Mouse (Mus musculus): ENCODE measurements around the gene Bmp8a. TPM values are rescaled to one million over a fixed set of nuclear protein-coding genes. Genes with fewer than 3 reads are reported as not detected.

Gene Bmp8a
- polyA plus RNA-seq, 1 experiment, result 1.5 TPM

GRCm38 (mm10) chr4:123374316-123375008, 31.4 kb upstream of the Bmp8a start:
- peak overlapping the region; percentile 88 for H3K27ac ChIP-seq (ENCODE audit: insufficient read depth, low read depth, low read length)
- TF ChIP-seq CTCF (conservative IDR thresholded peaks at IDR 0.05; ENCODE audit: insufficient read depth, insufficient read length, low read depth, low read length) (no peak), POLR2A (IDR thresholded peaks at IDR 0.05; ENCODE audit: low read depth, low read length) (no peak)
- H3K4me1 ChIP-seq (ENCODE audit: control insufficient read depth, insufficient read depth, low read length), result peaks cover 12% of the 10 kb centered on the region
- WGBS, result 58% methylated on average over 12 of the region's 12 CpGs
- peaks cover 14% of the 10 kb centered on the region for H3K36me3 ChIP-seq (ENCODE audit: control insufficient read depth, insufficient read depth, low read length)
- DNase-seq, result peak; percentile 77
- no peaks in the 10 kb centered on the region for H3K27me3 ChIP-seq (replicated peaks; ENCODE audit: control insufficient read depth, insufficient read depth, low read length)
- no peak overlapping the region for H3K4me3 ChIP-seq (ENCODE audit: insufficient read depth, low read depth, low read length)

- H3K36me3 ChIP-seq (ENCODE audit: control insufficient read depth, insufficient read depth, low read length), result peaks cover 26% of the 10 kb centered on the region
- H3K4me3 ChIP-seq (ENCODE audit: insufficient read depth, low read depth, low read length), result no peak overlapping the region
- DNase-seq, result no peak
- no peak for TF ChIP-seq POLR2A (IDR thresholded peaks at IDR 0.05; ENCODE audit: low read depth, low read length)
- TF ChIP-seq CTCF (conservative IDR thresholded peaks at IDR 0.05; ENCODE audit: insufficient read depth, insufficient read length, low read depth, low read length), result no peak
- H3K4me1 ChIP-seq (ENCODE audit: control insufficient read depth, insufficient read depth, low read length), result no peaks in the 10 kb centered on the region
- WGBS, result 79% methylated on average over 4 of the region's 4 CpGs
- no peak overlapping the region for H3K27ac ChIP-seq (ENCODE audit: insufficient read depth, low read depth, low read length)
- no peaks in the 10 kb centered on the region; the same call in 1 of the 2 replicates for H3K27me3 ChIP-seq (replicated peaks; ENCODE audit: control insufficient read depth, insufficient read depth, low read length)
These were observed 20.5 kb upstream of the Bmp8a start for GRCm38 (mm10) chr4:123363555-123363954.

- TF ChIP-seq CTCF (conservative IDR thresholded peaks at IDR 0.05; ENCODE audit: insufficient read depth, insufficient read length, low read depth, low read length) (no peak), POLR2A (IDR thresholded peaks at IDR 0.05; ENCODE audit: low read depth, low read length) (no peak)
- Histone ChIP-seq H3K4me3 (ENCODE audit: insufficient read depth, low read depth, low read length) (no peak overlapping the region), H3K36me3 (ENCODE audit: control insufficient read depth, insufficient read depth, low read length) (peaks cover 16% of the 10 kb centered on the region), H3K27me3 (replicated peaks; ENCODE audit: control insufficient read depth, insufficient read depth, low read length) (no peaks in the 10 kb centered on the region), H3K27ac (ENCODE audit: insufficient read depth, low read depth, low read length) (no peak overlapping the region), H3K4me1 (ENCODE audit: control insufficient read depth, insufficient read depth, low read length) (no peaks in the 10 kb centered on the region)
- WGBS, result 91% methylated on average over 12 of the region's 12 CpGs
- DNase-seq, result no peak
These were observed 17.7 kb upstream of the Bmp8a start for GRCm38 (mm10) chr4:123360771-123361170.

- 94% methylated on average over 7 of the region's 7 CpGs for WGBS
- H3K36me3 ChIP-seq (ENCODE audit: control insufficient read depth, insufficient read depth, low read length), result peaks cover 10% of the 10 kb centered on the region
- H3K27ac ChIP-seq (ENCODE audit: insufficient read depth, low read depth, low read length), result no peak overlapping the region
These were observed 15.6 kb upstream of the Bmp8a start for GRCm38 (mm10) chr4:123358613-123359012.

GRCm38 (mm10) chr4:123355941-123356340, 12.9 kb upstream of the Bmp8a start:
- WGBS, result 78% methylated on average over 8 of the region's 8 CpGs
- TF ChIP-seq POLR2A (IDR thresholded peaks at IDR 0.05; ENCODE audit: low read depth, low read length) (no peak), CTCF (conservative IDR thresholded peaks at IDR 0.05; ENCODE audit: insufficient read depth, insufficient read length, low read depth, low read length) (no peak)
- Histone ChIP-seq H3K27me3 (replicated peaks; ENCODE audit: control insufficient read depth, insufficient read depth, low read length) (no peaks in the 10 kb centered on the region), H3K4me1 (ENCODE audit: control insufficient read depth, insufficient read depth, low read length) (no peaks in the 10 kb centered on the region), H3K4me3 (ENCODE audit: insufficient read depth, low read depth, low read length) (no peak overlapping the region), H3K36me3 (ENCODE audit: control insufficient read depth, insufficient read depth, low read length) (peaks cover 6% of the 10 kb centered on the region), H3K27ac (ENCODE audit: insufficient read depth, low read depth, low read length) (no peak overlapping the region)
- DNase-seq, result no peak

More at GRCm38 (mm10) chr4:123358613-123359012, 15.6 kb upstream of the Bmp8a start:
- TF ChIP-seq CTCF (conservative IDR thresholded peaks at IDR 0.05; ENCODE audit: insufficient read depth, insufficient read length, low read depth, low read length) (no peak), POLR2A (IDR thresholded peaks at IDR 0.05; ENCODE audit: low read depth, low read length) (no peak)
- no peaks in the 10 kb centered on the region for H3K4me1 ChIP-seq (ENCODE audit: control insufficient read depth, insufficient read depth, low read length)
- DNase-seq, result no peak
- H3K27me3 ChIP-seq (replicated peaks; ENCODE audit: control insufficient read depth, insufficient read depth, low read length), result no peaks in the 10 kb centered on the region
- H3K4me3 ChIP-seq (ENCODE audit: insufficient read depth, low read depth, low read length), result no peak overlapping the region

- WGBS, result 82% methylated on average over 10 of the region's 10 CpGs
- Histone ChIP-seq H3K4me1 (ENCODE audit: control insufficient read depth, insufficient read depth, low read length) (no peaks in the 10 kb centered on the region), H3K27ac (ENCODE audit: insufficient read depth, low read depth, low read length) (no peak overlapping the region), H3K4me3 (ENCODE audit: insufficient read depth, low read depth, low read length) (no peak overlapping the region), H3K36me3 (ENCODE audit: control insufficient read depth, insufficient read depth, low read length) (peaks cover 6% of the 10 kb centered on the region), H3K27me3 (replicated peaks; ENCODE audit: control insufficient read depth, insufficient read depth, low read length) (no peaks in the 10 kb centered on the region)
- TF ChIP-seq POLR2A (IDR thresholded peaks at IDR 0.05; ENCODE audit: low read depth, low read length) (no peak), CTCF (conservative IDR thresholded peaks at IDR 0.05; ENCODE audit: insufficient read depth, insufficient read length, low read depth, low read length) (no peak)
- DNase-seq, result no peak
These were observed 10.3 kb upstream of the Bmp8a start for GRCm38 (mm10) chr4:123353271-123353877.

- H3K4me1 ChIP-seq (ENCODE audit: control insufficient read depth, insufficient read depth, low read length), result no peaks in the 10 kb centered on the region
- H3K27me3 ChIP-seq (replicated peaks; ENCODE audit: control insufficient read depth, insufficient read depth, low read length), result no peaks in the 10 kb centered on the region
- no peak overlapping the region for H3K27ac ChIP-seq (ENCODE audit: insufficient read depth, low read depth, low read length)
- 3% methylated on average over 6 of the region's 6 CpGs for WGBS
- TF ChIP-seq CTCF (conservative IDR thresholded peaks at IDR 0.05; ENCODE audit: insufficient read depth, insufficient read length, low read depth, low read length), result no peak
- no peak for TF ChIP-seq POLR2A (IDR thresholded peaks at IDR 0.05; ENCODE audit: low read depth, low read length)
- H3K4me3 ChIP-seq (ENCODE audit: insufficient read depth, low read depth, low read length), result peak overlapping the region; percentile 54; the same call in 1 of the 2 replicates
- DNase-seq, result no peak
- no peaks in the 10 kb centered on the region for H3K36me3 ChIP-seq (ENCODE audit: control insufficient read depth, insufficient read depth, low read length)
These were observed 378 bp upstream of the Bmp8a start for GRCm38 (mm10) chr4:123343471-123343789.
